Mouse (Mus musculus): Measurements from ENCODE around the gene Fam166a.
A peak's percentile ranks its signal among the peaks of the same experiment; 100 is the strongest.

Fam166a gene

DNA sequence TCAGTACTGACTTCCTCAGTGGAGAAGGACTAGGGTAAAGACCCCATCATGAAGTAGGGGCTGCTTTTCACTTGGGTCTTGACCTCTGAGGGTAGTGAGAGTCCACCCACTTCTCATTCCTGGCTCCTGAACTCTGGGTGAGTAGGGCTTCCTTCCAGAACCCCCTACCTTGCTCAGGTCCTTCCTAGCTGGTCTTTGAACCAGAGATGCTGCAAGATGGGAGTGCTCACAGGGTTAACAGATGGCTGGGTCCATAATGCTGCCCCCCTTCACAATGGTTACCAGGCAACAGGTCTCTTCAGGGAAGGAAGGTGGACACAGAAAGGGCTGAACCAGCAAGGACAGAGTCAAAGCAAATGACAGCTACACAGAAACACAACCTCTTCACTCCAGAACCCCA lies at the start of gene Fam166a:
Fam166a (plus strand) TSS at position 301 of the 400 bp plus-strand sequence.
- DNase-seq, result no peak

DNA sequence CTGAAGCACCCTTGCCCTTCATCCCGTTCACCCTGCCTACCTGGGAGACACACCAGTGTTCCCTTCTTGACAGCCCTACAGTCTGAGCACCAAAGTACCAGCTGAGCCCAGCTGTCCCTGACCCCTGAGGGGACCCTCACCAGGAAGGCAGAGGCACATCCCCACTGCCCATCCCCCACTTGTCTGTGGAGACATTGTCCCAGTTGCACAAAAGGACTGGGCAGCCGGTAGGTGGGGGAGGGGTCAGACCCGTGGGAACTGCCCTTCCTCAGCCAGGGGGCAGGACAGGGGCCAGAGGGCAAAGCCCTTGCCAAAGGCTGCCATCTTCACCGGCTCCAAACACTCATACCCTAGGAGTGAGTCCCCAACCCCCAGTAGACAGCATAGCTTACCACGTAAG lies 48.8 kb upstream of the Fam166a start:
- DNase-seq, result no peak

DNA sequence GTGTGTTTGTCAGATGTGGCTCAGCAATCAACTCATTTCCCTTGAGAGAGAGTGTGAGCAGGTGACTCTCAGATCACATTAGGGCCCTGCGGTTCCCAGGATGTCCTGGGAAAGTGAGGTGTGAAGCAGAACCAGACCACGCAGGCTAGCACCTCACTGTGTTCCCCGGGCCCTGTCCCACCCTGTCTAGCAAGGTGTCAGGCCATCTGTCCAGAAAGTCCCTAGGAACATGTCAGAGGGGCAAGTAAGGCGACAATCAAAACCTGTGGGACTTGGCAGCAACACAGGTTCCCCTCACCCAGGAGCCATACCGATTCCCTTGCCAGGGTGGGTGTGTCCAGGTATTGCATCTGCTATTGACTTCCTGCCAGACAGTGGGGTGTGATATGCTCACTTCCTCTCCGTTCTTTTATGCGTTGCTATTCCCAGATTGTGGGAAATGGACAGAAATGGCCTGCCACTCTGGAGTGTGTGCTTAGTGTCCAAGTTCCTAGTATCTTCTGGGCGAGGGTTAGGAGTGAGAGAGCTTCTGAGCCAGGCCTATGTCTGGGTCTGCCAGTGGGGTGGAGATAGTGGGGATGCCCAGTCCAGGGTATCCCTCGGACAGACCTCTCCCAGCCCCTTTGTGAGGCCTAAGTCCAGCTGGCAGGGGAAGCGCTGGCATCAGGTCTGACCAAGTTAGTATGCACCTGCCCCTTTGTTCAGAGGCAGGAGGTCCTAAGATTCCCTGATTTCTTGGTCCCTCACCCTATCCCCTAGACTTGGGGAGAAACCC lies 48.0 kb upstream of the Fam166a start:
- no peak for DNase-seq

GRCm38 (mm10) chr2:25171101-25171768 lies 47.3 kb upstream of the Fam166a start:
- DNase-seq, result no peak

DNA sequence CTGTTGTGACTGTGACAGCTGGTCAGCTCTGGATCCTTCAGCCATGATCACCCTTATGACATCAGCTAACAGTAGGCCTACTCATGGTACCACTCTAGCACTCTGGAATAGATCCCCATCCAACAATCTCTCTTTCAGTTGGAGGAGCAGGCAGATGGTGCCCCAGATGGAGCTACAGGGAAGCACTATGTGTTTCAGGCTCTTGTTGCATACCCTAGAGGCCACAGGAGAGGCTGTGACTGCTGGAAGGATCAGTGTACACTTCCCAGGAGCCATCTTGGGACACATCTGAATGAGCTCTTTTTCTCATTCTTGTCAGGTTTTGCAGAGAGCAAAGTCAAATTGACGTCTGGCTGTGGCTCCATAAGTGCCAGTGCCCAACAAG lies 46.8 kb upstream of the Fam166a start:
- DNase-seq, result no peak

DNA sequence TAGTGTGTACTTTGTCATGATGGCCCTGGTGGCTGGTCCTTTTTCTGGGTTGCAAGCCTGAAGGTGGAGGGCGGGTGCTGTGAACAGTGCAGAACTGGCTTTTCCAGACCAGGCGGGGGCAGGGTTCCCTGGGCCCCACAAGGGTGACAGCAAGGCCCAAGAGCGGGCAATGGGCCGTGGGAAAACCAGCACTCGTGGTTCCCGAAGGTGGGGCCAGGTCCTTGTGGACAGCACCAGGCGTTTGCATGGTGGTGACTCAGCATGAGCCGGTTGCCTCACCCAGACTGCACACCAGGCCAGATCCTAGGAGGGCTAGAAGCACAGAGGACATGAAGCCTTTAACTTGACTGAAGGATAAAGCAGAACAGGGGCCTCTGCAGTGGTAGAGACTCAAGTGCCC lies 45.9 kb upstream of the Fam166a start:
- DNase-seq, result no peak

DNA sequence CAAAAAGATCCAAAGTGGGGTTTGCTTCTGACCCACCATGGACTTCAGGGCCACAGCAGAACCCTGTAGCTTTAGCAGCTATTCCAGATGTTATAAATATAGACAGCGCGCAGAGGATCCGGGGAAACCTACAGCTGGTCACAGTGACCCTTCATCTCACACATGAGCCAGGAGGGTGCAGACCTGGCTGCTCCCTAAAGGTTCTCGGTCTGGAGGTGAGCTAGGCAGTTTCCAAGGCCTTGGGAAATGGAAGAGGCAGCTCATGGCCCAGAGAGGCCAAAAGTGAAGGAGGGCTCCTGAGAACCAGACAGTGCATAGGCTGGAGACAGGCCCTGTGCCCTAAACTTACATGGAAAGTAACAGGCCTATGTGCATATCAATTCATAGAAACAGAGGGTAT lies 44.7 kb upstream of the Fam166a start:
- DNase-seq, result no peak

DNA sequence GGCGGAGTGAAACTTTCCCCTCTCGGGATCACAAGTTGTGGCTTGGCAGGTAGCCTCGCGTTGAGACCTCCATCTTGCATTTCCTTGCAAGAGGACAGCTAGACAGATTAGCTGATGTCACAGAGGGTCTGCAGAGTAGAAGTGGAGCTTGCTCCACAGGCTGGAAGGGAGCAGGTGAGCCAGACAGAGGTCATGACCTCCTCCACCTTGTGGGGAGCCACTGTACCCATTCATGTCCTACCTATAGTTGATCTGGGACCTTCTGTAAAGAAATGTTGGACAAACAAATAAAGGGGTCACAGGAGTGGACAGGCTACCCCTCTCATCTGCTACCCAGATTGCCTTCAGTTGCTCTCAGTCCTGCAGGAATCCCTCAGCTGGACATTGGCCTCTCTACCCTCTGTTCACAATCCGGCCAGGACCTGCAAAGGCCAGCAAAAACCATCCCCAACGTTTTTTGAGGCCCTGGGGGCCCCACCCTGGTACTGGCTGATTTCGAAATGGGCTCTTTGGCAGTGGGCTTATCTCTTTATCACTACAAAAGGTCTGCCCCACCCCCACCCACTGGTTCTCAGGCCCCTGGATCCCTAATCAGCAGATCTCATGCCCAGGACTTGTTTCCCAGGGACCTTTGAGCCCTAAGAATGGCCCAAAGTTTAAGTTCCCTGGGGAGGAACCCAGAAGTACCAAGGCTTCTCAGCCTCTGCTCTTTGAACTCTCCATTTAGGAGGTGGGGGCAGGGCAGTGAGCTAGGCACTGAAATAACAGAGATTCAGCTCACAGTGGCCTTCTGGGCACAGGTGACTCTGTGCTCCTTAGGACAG lies 43.5 kb upstream of the Fam166a start:
- DNase-seq, result no peak

- no peak for DNase-seq
Measured at GRCm38 (mm10) chr2:25175690-25176078, 42.9 kb upstream of the Fam166a start.

GRCm38 (mm10) chr2:25176573-25176972 lies 42.0 kb upstream of the Fam166a start:
- DNase-seq, result no peak

- DNase-seq, result no peak
Measured at GRCm38 (mm10) chr2:25177076-25177475, 41.5 kb upstream of the Fam166a start.

DNA sequence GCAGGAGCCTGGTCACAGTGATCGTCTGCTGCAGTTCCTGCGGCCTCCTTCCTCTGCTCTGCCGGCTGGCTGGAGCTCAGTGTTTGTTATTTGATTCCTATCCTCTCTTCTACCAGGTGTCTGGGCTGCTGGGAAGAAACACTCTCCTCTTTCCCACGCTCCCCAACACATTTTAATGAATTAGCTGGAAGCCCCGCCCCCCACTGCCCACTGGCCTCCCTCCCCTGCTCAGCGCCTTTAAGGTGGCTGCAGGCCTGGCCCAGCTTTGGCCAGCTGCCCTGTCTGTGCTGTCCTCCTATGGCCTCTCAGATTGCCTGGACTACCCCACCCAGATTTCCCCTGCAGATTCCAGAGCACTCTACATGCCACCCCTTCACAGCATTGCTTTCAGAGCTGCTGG lies 40.9 kb upstream of the Fam166a start:
- no peak for DNase-seq

- no peak for DNase-seq
Measured at GRCm38 (mm10) chr2:25178285-25178972, 40.1 kb upstream of the Fam166a start.

DNA sequence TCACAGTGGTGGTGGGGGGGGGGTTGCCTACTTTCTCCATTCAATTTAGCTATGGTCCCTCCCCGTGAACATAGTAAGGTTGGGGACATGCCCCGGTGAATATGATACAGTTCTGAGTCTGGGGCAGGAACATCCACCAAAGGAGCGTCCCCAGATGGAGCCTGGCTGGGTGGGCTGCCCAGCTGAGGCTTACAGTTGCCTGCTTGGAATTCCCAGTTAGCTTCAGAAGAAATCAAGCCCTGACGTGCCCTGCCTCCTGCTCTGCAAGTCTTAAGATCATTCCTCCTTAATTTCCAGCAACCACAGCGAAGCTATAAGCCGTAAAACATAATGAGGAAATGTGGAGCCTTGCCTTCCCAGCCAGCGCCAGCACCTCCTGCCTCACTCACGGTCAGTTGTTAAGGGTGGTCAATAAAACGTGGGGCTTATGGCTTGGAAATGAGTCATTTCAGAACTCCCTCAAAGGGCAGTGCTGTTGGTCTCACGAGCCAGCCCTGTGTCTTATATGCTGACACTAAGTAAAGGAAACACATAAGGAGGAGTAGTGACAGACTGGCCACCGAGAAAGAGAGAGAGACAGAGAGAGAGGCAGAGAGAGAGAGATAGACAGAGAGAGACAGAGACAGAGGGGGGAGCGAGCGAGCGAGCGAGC lies 38.9 kb upstream of the Fam166a start:
- DNase-seq, result no peak

DNA sequence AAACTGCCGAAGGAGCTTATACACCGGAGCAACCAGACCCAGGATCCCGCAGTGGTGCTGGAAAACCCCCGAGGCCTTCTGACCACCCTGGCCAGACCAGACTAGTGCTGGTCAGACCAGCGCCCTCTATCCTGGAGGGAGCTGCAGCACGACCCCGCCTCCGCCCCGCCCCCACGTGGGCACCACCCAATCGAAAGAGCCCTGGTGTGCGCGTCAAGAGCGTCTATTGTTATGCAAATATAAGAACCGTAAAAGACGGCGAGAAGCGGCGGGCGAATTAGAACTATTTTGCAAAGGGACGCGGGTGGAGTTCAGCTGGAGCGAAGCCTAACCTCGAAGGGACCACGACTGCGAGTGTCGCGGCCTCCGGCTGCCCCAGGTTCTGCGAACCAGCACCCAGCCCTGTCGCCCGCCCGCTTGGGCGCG lies 38.1 kb upstream of the Fam166a start, which contains the start of gene Nrarp:
Nrarp (plus strand) TSS at position 281 of the 426 bp plus-strand sequence.
- DNase-seq, result peak; percentile 91 to 93

GRCm38 (mm10) chr2:25180973-25181890 lies 37.3 kb upstream of the Fam166a start:
- peak; percentile 43 to 59 for DNase-seq

GRCm38 (mm10) chr2:25181891-25182397 lies 36.6 kb upstream of the Fam166a start:
- no peak for DNase-seq

DNA sequence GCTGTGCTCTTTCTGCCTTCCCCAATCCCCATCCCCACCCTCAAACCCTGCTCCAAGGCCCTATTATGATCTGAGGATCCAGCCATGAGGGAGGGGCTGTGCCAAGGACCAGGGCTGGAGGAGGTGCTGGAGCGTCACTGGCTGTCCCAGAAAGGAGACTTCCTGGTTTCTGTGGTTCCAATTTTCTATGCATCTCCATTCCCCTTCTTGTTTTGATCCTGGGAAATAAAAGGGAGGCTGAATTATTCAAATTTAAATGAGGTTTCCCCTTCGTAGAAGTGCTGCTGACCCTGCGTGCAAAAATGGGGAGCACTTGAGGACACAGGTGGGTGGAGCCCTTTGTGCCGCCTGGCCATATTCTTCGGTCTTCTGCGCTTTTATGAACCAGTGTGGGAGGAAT lies 35.9 kb upstream of the Fam166a start:
- no peak for DNase-seq

DNA sequence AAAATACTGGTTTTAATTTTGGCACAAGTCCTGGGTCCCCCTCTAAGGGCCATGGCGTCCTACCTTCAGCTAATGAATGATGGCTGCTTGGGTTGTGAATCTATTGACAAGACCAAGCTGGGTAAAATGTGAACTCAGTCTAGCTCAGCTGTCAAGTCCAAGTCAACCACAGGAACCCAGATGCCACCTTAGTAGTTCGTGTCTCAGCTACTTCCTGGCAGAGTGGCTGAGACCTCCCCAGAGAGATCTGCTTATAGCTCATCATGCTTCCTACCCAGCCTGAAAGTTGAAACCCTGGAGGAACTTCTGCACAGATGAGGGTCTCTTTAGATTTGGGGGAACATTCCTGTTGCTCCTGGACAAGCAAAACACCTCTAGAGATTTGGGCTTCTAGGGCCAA lies 35.2 kb upstream of the Fam166a start:
- peak in 1 of 2 experiments; percentile 18 for DNase-seq

DNA sequence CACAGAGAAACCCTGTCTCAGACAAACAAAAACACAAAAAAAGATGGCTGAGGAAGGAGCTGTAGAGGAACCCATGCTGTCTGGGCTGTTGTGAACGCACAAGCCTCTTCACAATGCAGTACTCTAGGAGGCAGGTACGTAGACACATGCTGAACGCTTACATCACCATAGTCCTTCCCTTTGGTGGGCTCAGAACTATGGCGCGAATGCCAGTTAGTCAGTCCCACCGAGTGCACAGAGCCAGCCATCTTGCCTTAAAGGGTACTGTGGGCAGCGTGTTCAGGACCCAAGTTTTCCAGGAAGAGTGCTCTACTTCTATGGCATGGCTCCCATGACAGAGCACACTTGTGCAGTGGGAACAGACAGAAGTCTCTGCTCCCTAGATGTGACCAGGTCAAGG lies 34.0 kb upstream of the Fam166a start:
- no peak for DNase-seq
